25 mouse cellular contexts compared by ENCODE assay signal in genomic region chr3:18892813-18893212, GRCm38 (mm10).
DNase-seq lines count a peak whose midpoint lies in the region; ATAC-seq and TF ChIP-seq lines count a peak whose summit lies in the region.
"Had no signal": no experiment of that assay in that cellular context is flagged by ENCODE, and none has a peak within 500 bp of the region (broad histone marks: within the 10 kb centered on the region; RNA-seq: fewer than 3 reads in every experiment).

No protein-coding gene starts in this region.

- TF ChIP-seq CTCF in lung, embryonic 14.5 days (IDR thresholded peaks at IDR 0.05; ENCODE audit: low read depth), result no peak
- no peak for TF ChIP-seq CTCF in heart, adult 2 months (IDR thresholded peaks at IDR 0.05)

- no peaks in the 10 kb centered on the region for H3K36me3 ChIP-seq in lung, embryonic 14.5 days (ENCODE audit: insufficient read depth)
- H3K36me3 ChIP-seq in lung, embryonic 16.5 days (ENCODE audit: control insufficient read depth, insufficient read depth, low read length), result no peaks in the 10 kb centered on the region
- H3K36me3 ChIP-seq in heart, adult 2 months (ENCODE audit: control insufficient read depth, insufficient read depth, low read length), result no peaks in the 10 kb centered on the region
- H3K36me3 ChIP-seq: embryonic facial prominence, embryonic 10.5 days; embryonic facial prominence, embryonic 12.5 days; G1E had no signal

- 65% methylated on average over 2 of the region's 2 CpGs for WGBS in lung, embryonic 14.5 days
- WGBS in lung, embryonic 16.5 days, result 63% methylated on average over 2 of the region's 2 CpGs
- WGBS in heart, adult 2 months, result 84% methylated on average over 2 of the region's 2 CpGs

- H3K9me3 ChIP-seq in lung, embryonic 14.5 days (ENCODE audit: low read depth, low read length), result no peaks in the 10 kb centered on the region
- no peaks in the 10 kb centered on the region for H3K9me3 ChIP-seq in lung, embryonic 16.5 days (ENCODE audit: control insufficient read depth, low read length)
- H3K9me3 ChIP-seq: embryonic facial prominence, embryonic 10.5 days; embryonic facial prominence, embryonic 12.5 days; forebrain, embryonic 13.5 days; G1E had no signal

- TF ChIP-seq POLR2A in heart, adult 2 months (IDR thresholded peaks at IDR 0.05; ENCODE audit: insufficient read depth, low read depth, low read length), result no peak

- H3K27me3 ChIP-seq in lung, embryonic 14.5 days (ENCODE audit: insufficient read depth, low read length), result no peaks in the 10 kb centered on the region
- H3K27me3 ChIP-seq in lung, embryonic 16.5 days (ENCODE audit: control insufficient read depth, insufficient read depth, low read depth, low read length), result no peaks in the 10 kb centered on the region
- H3K27me3 ChIP-seq in heart, adult 2 months (ENCODE audit: control insufficient read depth, insufficient read depth, low read length), result no peaks in the 10 kb centered on the region
- H3K27me3 ChIP-seq: CH12.LX; embryonic facial prominence, embryonic 12.5 days; forebrain, embryonic 13.5 days had no signal

- ATAC-seq in lung, embryonic 14.5 days (ENCODE audit: insufficient read depth), result peak; percentile 49; the same call in 1 of the 2 replicates
- peak; percentile 82 for ATAC-seq in lung, embryonic 16.5 days (ENCODE audit: low read depth)
- ATAC-seq: activated CD4-positive, CD25-positive, alpha-beta regulatory T cell, adult 4 months; CD4-positive, CD25-positive, alpha-beta regulatory T cell, adult 4 months; forebrain, embryonic 13.5 days; Patski had no signal

- intact Hi-C loops in heart, adult 2 months (cut with DNase I), result no loop called here

- H3K4me1 ChIP-seq in lung, embryonic 14.5 days (ENCODE audit: insufficient read depth), result no peaks in the 10 kb centered on the region
- H3K4me1 ChIP-seq in lung, embryonic 16.5 days (replicated peaks; ENCODE audit: control insufficient read depth, insufficient read depth, low read length), result no peaks in the 10 kb centered on the region
- H3K4me1 ChIP-seq in heart, adult 2 months (ENCODE audit: control insufficient read depth, insufficient read depth, low read length), result no peaks in the 10 kb centered on the region
- H3K4me1 ChIP-seq: embryonic facial prominence, embryonic 10.5 days; embryonic facial prominence, embryonic 12.5 days; forebrain, embryonic 13.5 days had no signal

- H3K79me2 ChIP-seq in heart, adult 2 months (replicated peaks; ENCODE audit: control insufficient read depth, insufficient read depth, low read length), result no peaks in the 10 kb centered on the region

- H3K4me3 ChIP-seq in lung, embryonic 14.5 days (ENCODE audit: low read depth, low read length), result no peak overlapping the region
- H3K4me3 ChIP-seq in lung, embryonic 16.5 days (ENCODE audit: low read length), result no peak overlapping the region
- H3K4me3 ChIP-seq in heart, adult 2 months, result no peak overlapping the region
- H3K4me3 ChIP-seq: embryonic facial prominence, embryonic 10.5 days; embryonic facial prominence, embryonic 12.5 days; forebrain, embryonic 13.5 days had no signal

- no peak overlapping the region for H3K27ac ChIP-seq in lung, embryonic 14.5 days (ENCODE audit: low read depth)
- H3K27ac ChIP-seq in lung, embryonic 16.5 days (ENCODE audit: low read length), result no peak overlapping the region
- H3K27ac ChIP-seq in heart, adult 2 months, result no peak overlapping the region
- H3K27ac ChIP-seq: embryonic facial prominence, embryonic 10.5 days; embryonic facial prominence, embryonic 12.5 days; forebrain, embryonic 13.5 days had no signal

- H3K4me2 ChIP-seq in lung, embryonic 14.5 days, result no peak overlapping the region
- H3K4me2 ChIP-seq in lung, embryonic 16.5 days (ENCODE audit: low read depth, low read length), result no peak overlapping the region
- H3K4me2 ChIP-seq: embryonic facial prominence, embryonic 12.5 days; forebrain, embryonic 13.5 days had no signal

- DNase-seq in lung, embryonic 14.5 days, result peak; percentile 8
- DNase-seq in lung, adult 18-20 months, result no peak
- no peak for DNase-seq in lung, postnatal 4 days
- DNase-seq in lung, postnatal 25 days (ENCODE audit: low spot score), result peak; percentile 1
- no peak for DNase-seq in lung, postnatal 10 days
- peak; percentile 14 for DNase-seq in lung, postnatal 36 days
- no peak for DNase-seq in heart, adult 2 months
- DNase-seq: adrenal gland, adult 8-10 months; adrenal gland, postnatal 14 days; adrenal gland, postnatal 36 days; B cell, adult 2 months; cerebellum, adult 11-12 months; cerebellum, adult 2 months; cerebellum, adult 9-10 months; cerebellum, postnatal 10 days; cerebellum, postnatal 25 days had no signal

- H3K9ac ChIP-seq in lung, embryonic 14.5 days, result no peak overlapping the region
- H3K9ac ChIP-seq in lung, embryonic 16.5 days (ENCODE audit: low read length), result no peak overlapping the region
- no peak overlapping the region for H3K9ac ChIP-seq in heart, adult 2 months (ENCODE audit: low read depth, low read length)
- H3K9ac ChIP-seq: embryonic facial prominence, embryonic 12.5 days; forebrain, embryonic 13.5 days had no signal

- no peak for TF ChIP-seq EP300 in heart, adult 2 months (IDR thresholded peaks at IDR 0.05; ENCODE audit: insufficient read depth, low read depth, low read length)

Comparison
In these comparisons a context has a peak if more than half of its experiments do, and no peak if none do; other contexts are left out.
1. DNase-seq: peak in lung, embryonic 14.5 days (single experiment), lung, postnatal 25 days (single experiment) and lung, postnatal 36 days (single experiment); none in lung, adult 18-20 months (0 of 2), lung, postnatal 4 days (0 of 2), lung, postnatal 10 days (single experiment) and heart, adult 2 months (0 of 2).